Mouse (Mus musculus): ENCODE results near the gene 4930548H24Rik. TPM values are rescaled to one million over a fixed set of nuclear protein-coding genes. Genes with fewer than 3 reads are reported as not detected.

The 4930548H24Rik gene
- under 1 TPM in 1 of 2 experiments, not detected in 1; 0.10 TPM for total RNA-seq (2021)
- long read RNA-seq, experiment 1, result 0 reads
- long read RNA-seq, experiment 2, result 0 reads

- TF ChIP-seq CTCF (IDR thresholded peaks at IDR 0.05), result no peak
- H3K4me3 ChIP-seq, result no peak within 1 kb of the TSS
Measured at GRCm38 (mm10) chr5:31485440-31485839, at the start of gene 4930548H24Rik. Gene 4930548H24Rik, plus strand, starts transcription at chr5:31485740.

GRCm38 (mm10) chr5:31451336-31451735, 34.2 kb upstream of the 4930548H24Rik start:
- intact Hi-C loops (cut with DNase I), result no loop called here
- no peak for DNase-seq
- Histone ChIP-seq H3K4me3 (peak overlapping the region; percentile 85), H3K27ac (peak overlapping the region; percentile 86)
- no peak for TF ChIP-seq CTCF (IDR thresholded peaks at IDR 0.05)

More at GRCm38 (mm10) chr5:31485440-31485839, at the start of gene 4930548H24Rik:
- H3K27ac ChIP-seq, result no peak within 1 kb of the TSS
- intact Hi-C loops (cut with DNase I), result no loop called here
- no peak for DNase-seq

- TF ChIP-seq CTCF (IDR thresholded peaks at IDR 0.05), result no peak
- Histone ChIP-seq H3K4me3 (peak within 1 kb of the TSS; percentile 85), H3K27ac (peak within 1 kb of the TSS; percentile 86)
- intact Hi-C loops (cut with DNase I), result no loop called here
- peak; percentile 94 for DNase-seq
Measured at GRCm38 (mm10) chr5:31451878-31452561, 33.5 kb upstream of the 4930548H24Rik start, which contains the start of gene Zfp512. Gene Zfp512, plus strand, starts transcription at chr5:31452431.

GRCm38 (mm10) chr5:31452562-31452878, 33.0 kb upstream of the 4930548H24Rik start:
- H3K27ac ChIP-seq, result peak overlapping the region; percentile 86
- H3K4me3 ChIP-seq, result peak overlapping the region; percentile 85
- intact Hi-C loops (cut with DNase I), result no loop called here
- no peak for TF ChIP-seq CTCF (IDR thresholded peaks at IDR 0.05)
- DNase-seq, result no peak

GRCm38 (mm10) chr5:31452886-31453410, 32.6 kb upstream of the 4930548H24Rik start:
- Histone ChIP-seq H3K27ac (peak overlapping the region; percentile 86), H3K4me3 (peak overlapping the region; percentile 85)
- no peak for DNase-seq
- intact Hi-C loops (cut with DNase I), result no loop called here
- no peak for TF ChIP-seq CTCF (IDR thresholded peaks at IDR 0.05)

GRCm38 (mm10) chr5:31467798-31468197, 17.7 kb upstream of the 4930548H24Rik start:
- no peak overlapping the region for H3K27ac ChIP-seq
- DNase-seq, result no peak
- no peak overlapping the region for H3K4me3 ChIP-seq
- intact Hi-C loops (cut with DNase I), result no loop called here
- no peak for TF ChIP-seq CTCF (IDR thresholded peaks at IDR 0.05)

- intact Hi-C loops (cut with DNase I), result no loop called here
- no peak for TF ChIP-seq CTCF (IDR thresholded peaks at IDR 0.05)
- H3K27ac ChIP-seq, result no peak overlapping the region; the same call in 1 of the 2 replicates
- no peak overlapping the region for H3K4me3 ChIP-seq
- no peak for DNase-seq
Measured at GRCm38 (mm10) chr5:31469711-31470110, 15.8 kb upstream of the 4930548H24Rik start.

- DNase-seq, result peak; percentile 53
- intact Hi-C loops (cut with DNase I), result no loop called here
- H3K4me3 ChIP-seq, result no peak overlapping the region
- H3K27ac ChIP-seq, result peak overlapping the region; percentile 46; the same call in 1 of the 2 replicates
- TF ChIP-seq CTCF (IDR thresholded peaks at IDR 0.05), result peak; percentile 67
Measured at GRCm38 (mm10) chr5:31470334-31470733, 15.2 kb upstream of the 4930548H24Rik start.

GRCm38 (mm10) chr5:31480536-31480935, 5.0 kb upstream of the 4930548H24Rik start:
- TF ChIP-seq CTCF (IDR thresholded peaks at IDR 0.05), result no peak
- intact Hi-C loops (cut with DNase I), result no loop called here
- Histone ChIP-seq H3K4me3 (no peak overlapping the region), H3K27ac (no peak overlapping the region)
- no peak for DNase-seq

- intact Hi-C loops (cut with DNase I), result no loop called here
- DNase-seq, result no peak
- Histone ChIP-seq H3K27ac (no peak overlapping the region), H3K4me3 (no peak overlapping the region)
- TF ChIP-seq CTCF (IDR thresholded peaks at IDR 0.05), result no peak
Measured at GRCm38 (mm10) chr5:31487889-31488288, 2.3 kb downstream of the 4930548H24Rik start.

GRCm38 (mm10) chr5:31489116-31489769, 3.7 kb downstream of the 4930548H24Rik start:
- DNase-seq, result no peak
- intact Hi-C loops (cut with DNase I), result no loop called here
- Histone ChIP-seq H3K27ac (no peak overlapping the region), H3K4me3 (no peak overlapping the region)
- no peak for TF ChIP-seq CTCF (IDR thresholded peaks at IDR 0.05)

- intact Hi-C loops (cut with DNase I), result no loop called here
- Histone ChIP-seq H3K27ac (no peak overlapping the region), H3K4me3 (no peak overlapping the region)
- DNase-seq, result no peak
- TF ChIP-seq CTCF (IDR thresholded peaks at IDR 0.05), result no peak
Measured at GRCm38 (mm10) chr5:31492031-31492430, 6.5 kb downstream of the 4930548H24Rik start.

Data from gastrocnemius, adult 2 months (tissue).